Mouse (Mus musculus) ES-Bruce4 (cell line): ENCODE results near the gene Nosip.

Experiments used
- CTCF ChIP-seq: IDR thresholded peaks from one replicate; pipeline ENCODE4 v1.8.1; 2011; ENCODE audit warnings: low read depth, low read length
- EP300 ChIP-seq: IDR thresholded peaks from 2 replicates; pipeline ENCODE4 v1.6.1; 2011; ENCODE audit warnings: low read depth, low read length; ENCODE audit not compliant: insufficient read depth

DNA sequence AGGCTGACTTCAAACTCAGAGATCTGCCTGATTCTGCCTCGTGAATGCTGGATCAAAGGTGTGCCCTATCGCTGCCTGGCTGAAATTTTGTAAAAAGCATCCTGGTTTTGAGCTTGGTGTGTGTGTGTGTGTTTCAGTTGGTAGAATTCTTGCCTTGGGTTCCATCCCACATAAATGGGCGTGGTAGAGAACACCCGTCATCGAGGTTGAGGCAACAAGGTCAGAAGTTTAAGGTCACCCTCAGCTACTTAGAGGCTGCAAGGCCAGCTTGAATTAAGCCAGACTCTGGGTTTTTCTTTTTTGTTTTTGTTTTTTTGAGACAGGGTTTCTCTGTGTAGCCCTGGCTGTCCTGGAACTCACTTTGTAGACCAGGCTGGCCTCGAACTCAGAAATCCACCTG is 56.1 kb downstream of the Nosip start:
- TF ChIP-seq EP300: no peak
- no peak for TF ChIP-seq CTCF
